Mouse (Mus musculus) liver, postnatal 0 days (tissue): Measurements from ENCODE around the gene Pfdn6.

ENCODE experiments used
- CTCF ChIP-seq: sonication (generic); IDR thresholded peaks from 2 replicates; pipeline ENCODE4 v1.5.1; 2016; ENCODE audit warnings: antibody characterized with exemption, low read depth
- EP300 ChIP-seq: IDR thresholded peaks from 2 replicates; pipeline ENCODE4 v1.6.1; 2016; ENCODE audit warnings: antibody characterized with exemption, low read depth, mild to moderate bottlenecking

DNA sequence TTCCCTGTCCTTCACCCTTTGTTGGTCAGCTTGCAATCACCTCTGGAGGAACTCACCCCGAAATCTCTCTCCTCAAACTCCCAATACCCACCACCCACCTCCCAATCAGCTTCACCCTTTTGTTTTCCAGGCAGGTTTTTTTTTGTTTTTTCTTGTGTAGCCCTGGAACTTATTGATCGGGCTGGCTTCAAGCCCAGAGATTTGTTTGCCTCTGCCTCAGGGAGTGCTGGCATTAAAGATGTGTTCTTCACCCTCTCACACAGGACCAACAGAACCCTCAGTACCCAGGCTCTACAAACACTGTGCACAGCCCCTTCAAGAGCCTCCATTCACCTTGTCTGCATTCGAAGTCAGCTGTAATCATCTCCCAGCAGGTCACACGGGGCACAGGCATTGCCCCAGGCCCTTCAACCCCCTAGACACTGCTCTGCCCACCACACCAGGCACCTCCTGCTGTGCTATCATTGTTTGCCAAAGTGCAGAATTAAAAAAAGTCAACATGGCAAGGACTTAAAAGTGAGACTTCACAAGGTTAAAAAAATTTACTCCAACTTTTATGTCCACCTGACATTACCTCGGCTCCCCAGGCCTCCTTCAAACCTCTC is 13.9 kb upstream of the Pfdn6 start:
- TF ChIP-seq CTCF, result no peak
- TF ChIP-seq EP300, result no peak
